ENCODE assay signal across 8 mouse cellular contexts in the genomic region with DNA sequence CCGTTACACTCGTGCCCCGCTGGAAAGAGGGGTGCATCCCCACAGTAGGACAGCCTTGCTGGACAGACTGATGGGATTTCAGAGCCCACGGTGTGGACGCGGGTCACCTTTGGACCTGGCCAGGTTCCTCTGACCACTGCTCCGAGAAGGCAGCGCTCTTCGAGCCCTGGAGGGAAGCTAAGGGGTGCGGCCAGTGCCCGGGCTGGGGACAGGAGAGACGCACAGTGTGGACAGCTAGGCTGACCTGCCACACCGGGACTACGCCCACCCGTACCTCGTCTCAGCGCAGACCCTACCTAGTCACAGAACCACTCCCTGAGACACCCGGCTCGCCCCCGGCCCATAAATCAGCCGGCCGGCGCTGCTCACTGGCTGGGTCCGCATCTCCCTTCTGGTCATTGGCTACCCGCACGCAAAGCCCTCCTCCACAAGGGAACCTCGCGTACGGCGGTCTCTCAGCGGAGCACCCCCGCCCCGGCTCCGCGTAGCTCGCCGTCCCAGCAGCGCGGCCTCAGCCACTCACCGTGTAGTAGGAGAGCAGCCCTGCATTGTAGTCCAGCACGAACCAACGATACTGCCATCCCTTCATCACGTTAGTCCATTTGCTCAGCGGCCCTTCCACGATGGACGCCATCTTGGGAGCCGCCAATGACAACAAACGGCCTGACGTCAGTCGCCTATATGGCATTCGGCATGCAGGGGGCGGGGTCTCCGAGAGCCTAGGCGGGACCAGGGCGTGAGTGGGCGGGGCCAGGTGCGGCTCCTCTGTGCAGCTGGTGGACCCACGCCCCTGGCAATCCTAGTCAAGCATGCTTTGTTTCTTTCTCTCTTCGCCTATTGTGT. TPM values are rescaled to one million over a fixed set of nuclear protein-coding genes. Genes with fewer than 3 reads are reported as not detected.
DNase-seq lines count a peak whose midpoint lies in the region; ATAC-seq and TF ChIP-seq lines count a peak whose summit lies in the region.

Gene Osbpl9 (minus strand): TSS at position 691 of the 843 bp plus-strand sequence.

- no peak for TF ChIP-seq CTCF in E14TG2a.4 (conservative IDR thresholded peaks at IDR 0.05; ENCODE audit: low read length)
- TF ChIP-seq CTCF in heart, postnatal 0 days (IDR thresholded peaks at IDR 0.05; ENCODE audit: low read depth) = no peak
- no peak for TF ChIP-seq CTCF in testis, adult 2 months (IDR thresholded peaks at IDR 0.05; ENCODE audit: control insufficient read depth, insufficient read depth, insufficient replicate concordance, low read depth, low read length)

- peak within 1 kb of the TSS; percentile 96 for H3K4me3 ChIP-seq in E14TG2a.4 (replicated peaks; ENCODE audit: low read length)
- H3K4me3 ChIP-seq in forebrain, embryonic 12.5 days (replicated peaks) = peak within 1 kb of the TSS; percentile 67
- H3K4me3 ChIP-seq in heart, postnatal 0 days (ENCODE audit: low read depth, low read length) = peak within 1 kb of the TSS; percentile 95
- H3K4me3 ChIP-seq in liver, embryonic 16.5 days (ENCODE audit: low read depth, low read length) = peak within 1 kb of the TSS; percentile 88
- peak within 1 kb of the TSS; percentile 88 for H3K4me3 ChIP-seq in neural tube, embryonic 13.5 days
- peak within 1 kb of the TSS; percentile 95 for H3K4me3 ChIP-seq in testis, adult 2 months (ENCODE audit: control insufficient read depth, low read depth, low read length)

- peaks cover 15% of the 10 kb centered on the region for H3K4me1 ChIP-seq in E14TG2a.4 (replicated peaks; ENCODE audit: low read depth, low read length)
- peaks cover 19% of the 10 kb centered on the region for H3K4me1 ChIP-seq in forebrain, embryonic 12.5 days
- H3K4me1 ChIP-seq in heart, postnatal 0 days (ENCODE audit: control insufficient read depth, insufficient read depth) = peaks cover 8% of the 10 kb centered on the region; the same call in 1 of the 2 replicates
- H3K4me1 ChIP-seq in liver, embryonic 16.5 days (ENCODE audit: control insufficient read depth, low read depth, low read length) = peaks cover 14% of the 10 kb centered on the region
- peaks cover 36% of the 10 kb centered on the region for H3K4me1 ChIP-seq in neural tube, embryonic 13.5 days (replicated peaks)
- peaks cover 2% of the 10 kb centered on the region; the same call in 1 of the 2 replicates for H3K4me1 ChIP-seq in testis, adult 2 months (ENCODE audit: control insufficient read depth, insufficient read depth, low read length)

- H3K9me3 ChIP-seq in E14TG2a.4 (ENCODE audit: low read length) = no peaks in the 10 kb centered on the region
- no peaks in the 10 kb centered on the region for H3K9me3 ChIP-seq in forebrain, embryonic 12.5 days
- H3K9me3 ChIP-seq in heart, postnatal 0 days (replicated peaks; ENCODE audit: control insufficient read depth, low read length) = no peaks in the 10 kb centered on the region
- no peaks in the 10 kb centered on the region for H3K9me3 ChIP-seq in liver, embryonic 16.5 days (replicated peaks; ENCODE audit: control insufficient read depth, low read length)
- H3K9me3 ChIP-seq in neural tube, embryonic 13.5 days = no peaks in the 10 kb centered on the region

- DNase-seq in c-Kit-positive CD71-positive TER-119-positive erythroid progenitor cells, embryonic 14.5 days (ENCODE audit: low spot score) = peak; percentile 95
- DNase-seq in heart, postnatal 0 days (ENCODE audit: low spot score) = peak; percentile 95
- DNase-seq in kidney, postnatal 4 days = peak; percentile 100

- H3K27me3 ChIP-seq in E14TG2a.4 (ENCODE audit: insufficient read depth, low read length) = no peaks in the 10 kb centered on the region
- no peaks in the 10 kb centered on the region for H3K27me3 ChIP-seq in forebrain, embryonic 12.5 days
- H3K27me3 ChIP-seq in heart, postnatal 0 days (ENCODE audit: control insufficient read depth, insufficient read depth, low read length) = no peaks in the 10 kb centered on the region
- H3K27me3 ChIP-seq in liver, embryonic 16.5 days (ENCODE audit: control insufficient read depth, insufficient read depth, low read depth, low read length) = no peaks in the 10 kb centered on the region
- no peaks in the 10 kb centered on the region for H3K27me3 ChIP-seq in neural tube, embryonic 13.5 days
- H3K27me3 ChIP-seq in testis, adult 2 months (ENCODE audit: control insufficient read depth, insufficient read depth, low read length) = no peaks in the 10 kb centered on the region

- peak; percentile 98 for ATAC-seq in forebrain, embryonic 12.5 days (ENCODE audit: low FRiP score)
- peak; percentile 99 for ATAC-seq in heart, postnatal 0 days (ENCODE audit: insufficient read depth, low read depth)
- peak; percentile 96 for ATAC-seq in liver, embryonic 16.5 days (ENCODE audit: low read depth)
- peak; percentile 99 for ATAC-seq in neural tube, embryonic 13.5 days (ENCODE audit: low read depth)

- TF ChIP-seq POLR2A in testis, adult 2 months (IDR thresholded peaks at IDR 0.05; ENCODE audit: control insufficient read depth, low read depth, low read length) = peak; percentile 94

- peak within 1 kb of the TSS; percentile 79 for H3K9ac ChIP-seq in forebrain, embryonic 12.5 days
- H3K9ac ChIP-seq in heart, postnatal 0 days (replicated peaks; ENCODE audit: low read depth, low read length) = peak within 1 kb of the TSS; percentile 82
- peak within 1 kb of the TSS; percentile 83 for H3K9ac ChIP-seq in liver, embryonic 16.5 days (ENCODE audit: low read depth, low read length)
- peak within 1 kb of the TSS; percentile 88 for H3K9ac ChIP-seq in neural tube, embryonic 13.5 days

- peaks cover 7% of the 10 kb centered on the region; the same call in 1 of the 2 replicates for H3K36me3 ChIP-seq in E14TG2a.4 (ENCODE audit: insufficient read depth, low read length)
- no peaks in the 10 kb centered on the region for H3K36me3 ChIP-seq in forebrain, embryonic 12.5 days (replicated peaks)
- 0 out of 2 replicates have a peak, but pooled peaks cover 5% of the 10 kb centered on the region for H3K36me3 ChIP-seq in heart, postnatal 0 days (replicated peaks; ENCODE audit: control insufficient read depth, insufficient read depth, low read length)
- H3K36me3 ChIP-seq in liver, embryonic 16.5 days (ENCODE audit: control insufficient read depth, insufficient read depth) = no peaks in the 10 kb centered on the region
- peaks cover 15% of the 10 kb centered on the region; the same call in 1 of the 2 replicates for H3K36me3 ChIP-seq in neural tube, embryonic 13.5 days
- no peaks in the 10 kb centered on the region for H3K36me3 ChIP-seq in testis, adult 2 months (ENCODE audit: control insufficient read depth, insufficient read depth, low read length)

- under 1% methylated on average over 59 of the region's 59 CpGs for WGBS in forebrain, embryonic 12.5 days
- WGBS in heart, postnatal 0 days = under 1% methylated on average over 59 of the region's 59 CpGs
- under 1% methylated on average over 59 of the region's 59 CpGs for WGBS in liver, embryonic 16.5 days (ENCODE audit: insufficient replicate concordance)
- WGBS in neural tube, embryonic 13.5 days = under 1% methylated on average over 59 of the region's 59 CpGs

- H3K4me2 ChIP-seq in forebrain, embryonic 12.5 days = peak within 1 kb of the TSS; percentile 93
- peak within 1 kb of the TSS; percentile 98 for H3K4me2 ChIP-seq in heart, postnatal 0 days (ENCODE audit: low read depth, low read length)
- peak within 1 kb of the TSS; percentile 94 for H3K4me2 ChIP-seq in liver, embryonic 16.5 days (ENCODE audit: low read depth, low read length)
- peak within 1 kb of the TSS; percentile 92 for H3K4me2 ChIP-seq in neural tube, embryonic 13.5 days

- H3K27ac ChIP-seq in forebrain, embryonic 12.5 days = peak within 1 kb of the TSS; percentile 94
- H3K27ac ChIP-seq in heart, postnatal 0 days (ENCODE audit: low read depth) = peak within 1 kb of the TSS; percentile 98
- peak within 1 kb of the TSS; percentile 83 for H3K27ac ChIP-seq in liver, embryonic 16.5 days (ENCODE audit: low read length)
- H3K27ac ChIP-seq in neural tube, embryonic 13.5 days (replicated peaks) = peak within 1 kb of the TSS; percentile 96
- peak within 1 kb of the TSS; percentile 94 for H3K27ac ChIP-seq in testis, adult 2 months (ENCODE audit: control insufficient read depth, insufficient read depth, low read depth, low read length)

- no peak for TF ChIP-seq EP300 in heart, postnatal 0 days (IDR thresholded peaks at IDR 0.05; ENCODE audit: low read depth)

RNA-seq across cellular contexts. Expression of gene Osbpl9, which starts in this region (rescaled TPM):
- polyA plus RNA-seq in forebrain, embryonic 12.5 days (2016; fragmentation: Nextera tagmentation; extraction: Ambion mirVana) = 74.6 and 74.8 TPM in 2 replicates
- total RNA-seq in heart, postnatal 0 days (2014; rRNA removed; ENCODE audit: low replicate concordance) = 49.7 and 68.3 TPM in 2 replicates
- 49.0 and 49.2 TPM in 2 replicates for polyA plus RNA-seq in heart, postnatal 0 days (2015; fragmentation: Nextera tagmentation; extraction: Ambion mirVana)
- 27.2 and 28.6 TPM in 2 replicates for polyA plus RNA-seq in liver, embryonic 16.5 days (2015; fragmentation: Nextera tagmentation; extraction: Ambion mirVana)
- polyA plus RNA-seq in neural tube, embryonic 13.5 days (2015; fragmentation: Nextera tagmentation; extraction: Ambion mirVana) = 97.0 and 105 TPM in 2 replicates
- polyA plus RNA-seq in testis, adult 2 months (2012; rRNA removed) = 90.5 and 100 TPM in 2 replicates

Comparison
In these comparisons a context has a peak if more than half of its experiments do, and no peak if none do; other contexts are left out.
1. Peak in every context shown above with its lines: DNase-seq, ATAC-seq, H3K4me3 ChIP-seq and H3K27ac ChIP-seq.